Mouse (Mus musculus) ES-Bruce4 (cell line): ENCODE data around the gene Serac1.

Source experiments
- CTCF ChIP-seq: IDR thresholded peaks from one replicate; pipeline ENCODE4 v1.8.1; 2011; ENCODE audit warnings: low read depth, low read length
- POLR2A ChIP-seq: IDR thresholded peaks from one replicate; pipeline ENCODE4 v1.8.1; 2011; ENCODE audit warnings: low read length; ENCODE audit not compliant: insufficient read depth

- no peak for TF ChIP-seq CTCF
- no peak for TF ChIP-seq POLR2A
Observed at GRCm38 (mm10) chr17:6036458-6036857, 43.1 kb downstream of the Serac1 start.
